Mouse (Mus musculus) small intestine, adult 2 months (tissue): Measurements from ENCODE around the gene Inpp5k. TPM values are rescaled to one million over a fixed set of nuclear protein-coding genes. Genes with fewer than 3 reads are reported as not detected.
A peak's percentile ranks its signal among the peaks of the same experiment; 100 is the strongest.

Experiments used
- H3K27ac ChIP-seq: fragments of 200-500 bp; 2 replicates; pipeline ENCODE4 v1.5.1; 2012; ENCODE audit warnings: low read depth, low read length, control low read depth, inconsistent platforms; ENCODE audit not compliant: insufficient read depth
- H3K27me3 ChIP-seq: fragments of 200-500 bp; 2 replicates; pipeline ENCODE4 v1.6.1; 2012; ENCODE audit warnings: mild to moderate bottlenecking, moderate library complexity, low read length, inconsistent platforms; ENCODE audit not compliant: control insufficient read depth, insufficient read depth
- H3K36me3 ChIP-seq: fragments of 200-500 bp; 2 replicates; pipeline ENCODE4 v1.6.1; 2012; ENCODE audit warnings: mild to moderate bottlenecking, low read length, control low read depth, inconsistent platforms; ENCODE audit not compliant: control insufficient read depth, insufficient read depth
- H3K4me1 ChIP-seq: fragments of 200-500 bp; 2 replicates; pipeline ENCODE4 v1.6.1; 2012; ENCODE audit warnings: low read length, inconsistent platforms, mixed read lengths; ENCODE audit not compliant: control insufficient read depth, insufficient read depth, insufficient read length
- H3K4me3 ChIP-seq: fragments of 200-500 bp; 2 replicates; pipeline ENCODE4 v1.5.1; 2012; ENCODE audit warnings: low read depth, mild to moderate bottlenecking, control low read depth, inconsistent platforms, low read length, moderate library complexity
- CTCF ChIP-seq: fragments of 200-500 bp; IDR thresholded peaks from 2 replicates; pipeline ENCODE4 v1.5.1; 2012; ENCODE audit warnings: low read depth, mild to moderate bottlenecking, control low read depth, inconsistent platforms, low read length, moderate library complexity, mixed read lengths; ENCODE audit not compliant: insufficient replicate concordance, insufficient read length; ENCODE audit errors: extremely low read depth
- POLR2A ChIP-seq: fragments of 200-500 bp; IDR thresholded peaks from 2 replicates; pipeline ENCODE4 v1.6.1; 2012; ENCODE audit warnings: low read depth, mild to moderate bottlenecking, control low read depth, inconsistent platforms, low read length, moderate library complexity
- WGBS: fragments of 180-500 bp; shearing (Covaris S2); methylation state at CpG from one replicate; pipeline ENCODE4 v1.1.7; 2018; 5-methylcytosine and 5-hydroxymethylcytosine counted together
- polyA plus RNA-seq: library from polyadenylated mRNA; depleted of rRNA; stranded (reverse); fragments of >200 nt; gene quantifications from 2 replicates; pipeline ENCODE4 v1.2.3, GENCODE M21; 2012

Inpp5k gene
- polyA plus RNA-seq, 1 experiment: 35.3 TPM

GRCm38 (mm10) chr11:75678747-75679438, 48.1 kb downstream of the Inpp5k start, which contains the start of gene Crk:
Gene Crk, plus strand, starts transcription at chr11:75679259.
- H3K4me3 ChIP-seq: peak within 1 kb of the TSS; percentile 95
- under 1% methylated on average over 51 of the region's 55 CpGs for WGBS
- TF ChIP-seq CTCF: peak; percentile 13; the same call in 1 of the 2 replicates
- peak; percentile 76 for TF ChIP-seq POLR2A

GRCm38 (mm10) chr11:75679439-75680171, 48.8 kb downstream of the Inpp5k start:
- WGBS: under 1% methylated on average over 43 of the region's 43 CpGs
- TF ChIP-seq CTCF (peak; percentile 52; the same call in 1 of the 2 replicates), POLR2A (no peak)

More at GRCm38 (mm10) chr11:75678747-75679438, 48.1 kb downstream of the Inpp5k start, which contains the start of gene Crk:
- H3K36me3 ChIP-seq: peaks cover 8% of the 10 kb centered on the region; the same call in 1 of the 2 replicates
- no peaks in the 10 kb centered on the region for H3K27me3 ChIP-seq
- peaks cover 3% of the 10 kb centered on the region; the same call in 1 of the 2 replicates for H3K4me1 ChIP-seq
- H3K27ac ChIP-seq: peak within 1 kb of the TSS; percentile 90

GRCm38 (mm10) chr11:75684462-75684861, 53.7 kb downstream of the Inpp5k start:
- peaks cover 16% of the 10 kb centered on the region for H3K36me3 ChIP-seq
- 96% methylated on average over 5 of the region's 5 CpGs for WGBS
- TF ChIP-seq CTCF: no peak; the same call in 1 of the 2 replicates
- no peak for TF ChIP-seq POLR2A

More at GRCm38 (mm10) chr11:75679439-75680171, 48.8 kb downstream of the Inpp5k start:
- peak overlapping the region; percentile 95 for H3K4me3 ChIP-seq
- H3K4me1 ChIP-seq: peaks cover 3% of the 10 kb centered on the region; the same call in 1 of the 2 replicates
- H3K36me3 ChIP-seq: peaks cover 8% of the 10 kb centered on the region; the same call in 1 of the 2 replicates
- no peaks in the 10 kb centered on the region for H3K27me3 ChIP-seq
- peak overlapping the region; percentile 90 for H3K27ac ChIP-seq

GRCm38 (mm10) chr11:75684956-75685355, 54.2 kb downstream of the Inpp5k start:
- Histone ChIP-seq H3K36me3 (peaks cover 16% of the 10 kb centered on the region), H3K4me3 (no peak overlapping the region), H3K27me3 (no peaks in the 10 kb centered on the region), H3K4me1 (no peaks in the 10 kb centered on the region), H3K27ac (no peak overlapping the region)
- TF ChIP-seq CTCF: no peak
- TF ChIP-seq POLR2A: no peak
- 74% methylated on average over 2 of the region's 2 CpGs for WGBS

More at GRCm38 (mm10) chr11:75684462-75684861, 53.7 kb downstream of the Inpp5k start:
- no peak overlapping the region for H3K27ac ChIP-seq
- H3K4me3 ChIP-seq: no peak overlapping the region
- H3K4me1 ChIP-seq: no peaks in the 10 kb centered on the region
- no peaks in the 10 kb centered on the region for H3K27me3 ChIP-seq

GRCm38 (mm10) chr11:75687343-75687993, 56.7 kb downstream of the Inpp5k start:
- no peaks in the 10 kb centered on the region for H3K4me1 ChIP-seq
- peaks cover 22% of the 10 kb centered on the region for H3K36me3 ChIP-seq
- no peak for TF ChIP-seq CTCF
- TF ChIP-seq POLR2A: no peak
- no peak overlapping the region for H3K4me3 ChIP-seq
- WGBS: 53% methylated on average over 2 of the region's 2 CpGs
- H3K27ac ChIP-seq: no peak overlapping the region
- H3K27me3 ChIP-seq: no peaks in the 10 kb centered on the region

GRCm38 (mm10) chr11:75688132-75688531, 57.3 kb downstream of the Inpp5k start:
- WGBS: 76% methylated on average over 2 of the region's 2 CpGs
- Histone ChIP-seq H3K36me3 (peaks cover 23% of the 10 kb centered on the region), H3K27me3 (no peaks in the 10 kb centered on the region), H3K4me3 (no peak overlapping the region), H3K27ac (no peak overlapping the region), H3K4me1 (no peaks in the 10 kb centered on the region)
- no peak for TF ChIP-seq CTCF
- no peak for TF ChIP-seq POLR2A
